Mouse (Mus musculus) lung, postnatal 0 days (tissue): ENCODE measurements around the gene Sec23ip. TPM values are rescaled to one million over a fixed set of nuclear protein-coding genes. Genes with fewer than 3 reads are reported as not detected.
A peak's percentile ranks its signal among the peaks of the same experiment; 100 is the strongest.

Experiments
- ATAC-seq: fragments of 200-750 bp; cut with Nextera tagmentation; 2 replicates; pipeline ENCODE4 v1.8.0; 2017; ENCODE audit warnings: moderate library complexity
- DNase-seq: peaks from one replicate; pipeline ENCODE4 v3.0.0-alpha.2; 2016; ENCODE audit warnings: low spot score
- H3K27ac ChIP-seq: fragments of 300-500 bp; sonication (generic); 2 replicates; pipeline ENCODE4 v1.5.1; 2014; ENCODE audit warnings: antibody characterized with exemption, mild to moderate bottlenecking, low read length, mixed read lengths
- H3K27me3 ChIP-seq: fragments of 300-500 bp; sonication (generic); replicated peaks from 2 replicates; pipeline ENCODE4 v1.6.1; 2014; ENCODE audit warnings: low read length, mixed read lengths; ENCODE audit not compliant: insufficient read depth
- H3K36me3 ChIP-seq: fragments of 300-500 bp; sonication (generic); 2 replicates; pipeline ENCODE4 v1.6.1; 2014; ENCODE audit warnings: low read length, mixed read lengths; ENCODE audit not compliant: insufficient read depth
- H3K4me1 ChIP-seq: fragments of 300-500 bp; sonication (generic); 2 replicates; pipeline ENCODE4 v1.6.1; 2014; ENCODE audit warnings: antibody characterized with exemption, low read depth, low read length, mixed read lengths; ENCODE audit not compliant: insufficient read depth
- H3K4me2 ChIP-seq: fragments of 300-500 bp; sonication (generic); replicated peaks from 2 replicates; pipeline ENCODE4 v1.6.1; 2014; ENCODE audit warnings: low read depth, mild to moderate bottlenecking, low read length, moderate library complexity, mixed read lengths
- H3K4me3 ChIP-seq: fragments of 300-500 bp; sonication (generic); 2 replicates; pipeline ENCODE4 v1.5.1; 2014; ENCODE audit warnings: low read depth, low read length
- H3K9ac ChIP-seq: fragments of 300-500 bp; sonication (generic); replicated peaks from 2 replicates; pipeline ENCODE4 v1.6.1; 2014; ENCODE audit warnings: low read depth, mild to moderate bottlenecking
- H3K9me3 ChIP-seq: fragments of 300-500 bp; sonication (generic); 2 replicates; pipeline ENCODE4 v1.6.1; 2016; ENCODE audit warnings: low read length, mixed read lengths
- CTCF ChIP-seq: IDR thresholded peaks from 2 replicates; pipeline ENCODE4 v1.5.1; 2016; ENCODE audit warnings: antibody characterized with exemption, mild to moderate bottlenecking
- EP300 ChIP-seq: IDR thresholded peaks from 2 replicates; pipeline ENCODE4 v1.6.1; 2016; ENCODE audit warnings: antibody characterized with exemption, mild to moderate bottlenecking, control low read depth
- WGBS: fragments of 180-500 bp; shearing (Covaris S2); extraction: QIAGEN DNeasy Blood & Tissue Kit; methylation state at CpG from one replicate; pipeline ENCODE4 v1.1.7; 2014; 5-methylcytosine and 5-hydroxymethylcytosine counted together
- microRNA-seq: library from miRNA; unstranded; fragments of <30 nt; microRNA quantifications from one replicate; pipeline ENCODE4, GENCODE M21; 2016
- polyA plus RNA-seq: library from polyadenylated mRNA; unstranded; fragments of >200 nt; fragmentation: Nextera tagmentation; extraction: Ambion mirVana; gene quantifications from 2 replicates; pipeline ENCODE4 v1.2.1, GENCODE M21; 2015

The Sec23ip gene
- polyA plus RNA-seq, 1 experiment from 2014 or later = 22.7 TPM

GRCm38 (mm10) chr7:128790045-128790444, 45.3 kb downstream of the Sec23ip start:
- WGBS = 75% methylated on average over 4 of the region's 4 CpGs
- peak; percentile 34 for DNase-seq
- TF ChIP-seq EP300 (peak; percentile 57), CTCF (no peak)

GRCm38 (mm10) chr7:128793464-128793863, 48.7 kb downstream of the Sec23ip start:
- Histone ChIP-seq H3K9ac (no peak overlapping the region), H3K4me1 (no peaks in the 10 kb centered on the region), H3K36me3 (no peaks in the 10 kb centered on the region), H3K9me3 (no peaks in the 10 kb centered on the region), H3K4me3 (no peak overlapping the region), H3K4me2 (no peak overlapping the region), H3K27me3 (no peaks in the 10 kb centered on the region), H3K27ac (no peak overlapping the region)
- no peak for TF ChIP-seq EP300
- no peak for TF ChIP-seq CTCF
- DNase-seq = no peak
- ATAC-seq = no peak
- WGBS = 59% methylated on average over 4 of the region's 4 CpGs

More at GRCm38 (mm10) chr7:128790045-128790444, 45.3 kb downstream of the Sec23ip start:
- H3K27ac ChIP-seq = no peak overlapping the region
- H3K4me2 ChIP-seq = no peak overlapping the region
- no peaks in the 10 kb centered on the region for H3K4me1 ChIP-seq
- no peak overlapping the region for H3K9ac ChIP-seq
- peak; percentile 23; the same call in 1 of the 2 replicates for ATAC-seq
- no peaks in the 10 kb centered on the region for H3K9me3 ChIP-seq
- no peak overlapping the region for H3K4me3 ChIP-seq
- no peaks in the 10 kb centered on the region for H3K27me3 ChIP-seq
- H3K36me3 ChIP-seq = peaks cover 8% of the 10 kb centered on the region; the same call in 1 of the 2 replicates

- Histone ChIP-seq H3K27me3 (no peaks in the 10 kb centered on the region), H3K9ac (no peak overlapping the region), H3K4me3 (no peak overlapping the region), H3K4me2 (no peak overlapping the region), H3K4me1 (no peaks in the 10 kb centered on the region), H3K9me3 (no peaks in the 10 kb centered on the region), H3K27ac (no peak overlapping the region), H3K36me3 (no peaks in the 10 kb centered on the region)
- peak; percentile 9 for DNase-seq
- ATAC-seq = no peak
- WGBS = 58% methylated on average over 5 of the region's 5 CpGs
- TF ChIP-seq CTCF (no peak), EP300 (no peak)
Observed at GRCm38 (mm10) chr7:128824986-128825563, 80.3 kb downstream of the Sec23ip start.

- TF ChIP-seq EP300 = no peak
- no peak for TF ChIP-seq CTCF
- no peak overlapping the region for H3K4me3 ChIP-seq
- no peak for ATAC-seq
- H3K27ac ChIP-seq = no peak overlapping the region
- H3K9me3 ChIP-seq = no peaks in the 10 kb centered on the region
- 68% methylated on average over 12 of the region's 12 CpGs for WGBS
- no peaks in the 10 kb centered on the region for H3K36me3 ChIP-seq
- H3K4me2 ChIP-seq = no peak overlapping the region
- H3K4me1 ChIP-seq = no peaks in the 10 kb centered on the region
- H3K9ac ChIP-seq = no peak overlapping the region
- no peaks in the 10 kb centered on the region for H3K27me3 ChIP-seq
- no peak for DNase-seq
Observed at GRCm38 (mm10) chr7:128832455-128833081, 87.8 kb downstream of the Sec23ip start.

GRCm38 (mm10) chr7:128833196-128833595, 88.5 kb downstream of the Sec23ip start:
- no peak overlapping the region for H3K27ac ChIP-seq
- no peaks in the 10 kb centered on the region for H3K4me1 ChIP-seq
- WGBS = 79% methylated on average over 4 of the region's 4 CpGs
- H3K9me3 ChIP-seq = no peaks in the 10 kb centered on the region
- no peak; the same call in 1 of the 2 replicates for TF ChIP-seq CTCF
- TF ChIP-seq EP300 = no peak
- no peak overlapping the region for H3K9ac ChIP-seq
- ATAC-seq (no peak), DNase-seq (no peak)
- no peak overlapping the region for H3K4me3 ChIP-seq
- no peaks in the 10 kb centered on the region for H3K27me3 ChIP-seq
- H3K4me2 ChIP-seq = no peak overlapping the region
- no peaks in the 10 kb centered on the region for H3K36me3 ChIP-seq

Small RNA genes lying within 50 kb of the gene (microRNA-seq; reads per million reads assigned to microRNA genes)
- not detected for gene Gm25778

Other genes starting within 250 kb of the Sec23ip start
- 20.3 and 23.7 TPM in 2 replicates for gene Bag3, start 221.3 kb upstream of the Sec23ip start, polyA plus RNA-seq
- gene Inpp5f, start 133.6 kb upstream of the Sec23ip start, polyA plus RNA-seq = 10.6 and 10.7 TPM in 2 replicates
- gene Mcmbp, start 4.4 kb upstream of the Sec23ip start, polyA plus RNA-seq = 38.8 and 40.2 TPM in 2 replicates